Mouse (Mus musculus) E14TG2a.4 (cell line): ENCODE measurements around the gene Wwox.
"Not testable (repeated sequence)": the region's sequence is repeated elsewhere in the genome, so short reads cannot be mapped to it uniquely, and the experiment has no call there.

Source experiments
- H3K27me3 ChIP-seq: 2 replicates; pipeline ENCODE4 v1.6.1; 2014; ENCODE audit warnings: low read length, control low read depth; ENCODE audit not compliant: insufficient read depth
- H3K36me3 ChIP-seq: 2 replicates; pipeline ENCODE4 v1.6.1; 2014; ENCODE audit warnings: low read length, control low read depth; ENCODE audit not compliant: insufficient read depth
- H3K4me1 ChIP-seq: replicated peaks from 2 replicates; pipeline ENCODE4 v1.6.1; 2014; ENCODE audit warnings: low read depth, low read length, control low read depth
- H3K4me3 ChIP-seq: replicated peaks from 2 replicates; pipeline ENCODE4 v1.5.1; 2014; ENCODE audit warnings: mild to moderate bottlenecking, low read length
- H3K9me3 ChIP-seq: 2 replicates; pipeline ENCODE4 v1.6.1; 2014; ENCODE audit warnings: low read length, control low read depth
- CTCF ChIP-seq: conservative IDR thresholded peaks from 2 replicates; pipeline ENCODE4 v1.5.1; 2014; ENCODE audit warnings: low read length
- NANOG ChIP-seq: IDR thresholded peaks from 2 replicates; pipeline ENCODE4 v1.6.1; 2014; ENCODE audit warnings: borderline replicate concordance, low read length, mixed read lengths
- POU5F1 ChIP-seq: IDR thresholded peaks from 2 replicates; pipeline ENCODE4 v1.6.1; 2014; ENCODE audit warnings: low read length, borderline replicate concordance

Wwox gene

GRCm38 (mm10) chr8:114816949-114817348 lies 377.5 kb downstream of the Wwox start:
- peaks cover 12% of the 10 kb centered on the region for H3K4me1 ChIP-seq
- no peak overlapping the region for H3K4me3 ChIP-seq
- peaks cover 12% of the 10 kb centered on the region for H3K27me3 ChIP-seq
- no peaks in the 10 kb centered on the region for H3K36me3 ChIP-seq
- peaks cover 6% of the 10 kb centered on the region for H3K9me3 ChIP-seq
- TF ChIP-seq NANOG (no peak), CTCF (no peak), POU5F1 (no peak)

GRCm38 (mm10) chr8:114821543-114821942 lies 382.1 kb downstream of the Wwox start:
- TF ChIP-seq NANOG, result no peak
- no peak for TF ChIP-seq CTCF
- no peak for TF ChIP-seq POU5F1
- peaks cover 2% of the 10 kb centered on the region for H3K27me3 ChIP-seq
- H3K9me3 ChIP-seq, result no peaks in the 10 kb centered on the region
- no peak overlapping the region for H3K4me3 ChIP-seq
- peaks cover 12% of the 10 kb centered on the region for H3K4me1 ChIP-seq
- no peaks in the 10 kb centered on the region for H3K36me3 ChIP-seq

- Histone ChIP-seq H3K27me3 (no peaks in the 10 kb centered on the region; the same call in 1 of the 2 replicates), H3K9me3 (no peaks in the 10 kb centered on the region), H3K4me3 (no peak overlapping the region), H3K36me3 (no peaks in the 10 kb centered on the region), H3K4me1 (no peaks in the 10 kb centered on the region)
- TF ChIP-seq POU5F1 (no peak), NANOG (no peak), CTCF (no peak)
These were observed 386.0 kb downstream of the Wwox start for GRCm38 (mm10) chr8:114825460-114825859.

GRCm38 (mm10) chr8:114826991-114827390 lies 387.5 kb downstream of the Wwox start:
- no peak overlapping the region for H3K4me3 ChIP-seq
- H3K4me1 ChIP-seq, result no peaks in the 10 kb centered on the region
- TF ChIP-seq NANOG (no peak), CTCF (no peak), POU5F1 (no peak)
- no peaks in the 10 kb centered on the region; the same call in 1 of the 2 replicates for H3K27me3 ChIP-seq
- H3K9me3 ChIP-seq, result no peaks in the 10 kb centered on the region
- H3K36me3 ChIP-seq, result no peaks in the 10 kb centered on the region

- H3K36me3 ChIP-seq, H3K4me1 ChIP-seq, H3K27me3 ChIP-seq, H3K4me3 ChIP-seq, H3K9me3 ChIP-seq: not testable (repeated sequence)
These were observed 388.4 kb downstream of the Wwox start for GRCm38 (mm10) chr8:114827810-114828209.

GRCm38 (mm10) chr8:114831595-114831994 lies 392.1 kb downstream of the Wwox start:
- no peak for TF ChIP-seq NANOG
- no peak for TF ChIP-seq CTCF
- TF ChIP-seq POU5F1, result no peak
- Histone ChIP-seq H3K27me3 (0 out of 2 replicates have a peak, but pooled peaks cover 3% of the 10 kb centered on the region), H3K4me3 (no peak overlapping the region), H3K9me3 (no peaks in the 10 kb centered on the region), H3K36me3 (no peaks in the 10 kb centered on the region), H3K4me1 (no peaks in the 10 kb centered on the region)

GRCm38 (mm10) chr8:114832251-114832774 lies 392.9 kb downstream of the Wwox start:
- no peaks in the 10 kb centered on the region for H3K9me3 ChIP-seq
- 0 out of 2 replicates have a peak, but pooled peaks cover 3% of the 10 kb centered on the region for H3K27me3 ChIP-seq
- no peaks in the 10 kb centered on the region for H3K36me3 ChIP-seq
- H3K4me3 ChIP-seq, result no peak overlapping the region
- TF ChIP-seq NANOG (no peak), CTCF (no peak), POU5F1 (no peak)
- no peaks in the 10 kb centered on the region for H3K4me1 ChIP-seq

- H3K9me3 ChIP-seq, result no peaks in the 10 kb centered on the region
- no peaks in the 10 kb centered on the region for H3K36me3 ChIP-seq
- no peak overlapping the region for H3K4me3 ChIP-seq
- TF ChIP-seq POU5F1, result no peak
- TF ChIP-seq NANOG, result no peak
- TF ChIP-seq CTCF, result no peak
- 0 out of 2 replicates have a peak, but pooled peaks cover 3% of the 10 kb centered on the region for H3K27me3 ChIP-seq
- H3K4me1 ChIP-seq, result no peaks in the 10 kb centered on the region
These were observed 395.3 kb downstream of the Wwox start for GRCm38 (mm10) chr8:114834730-114835129.

- Histone ChIP-seq H3K4me1 (no peaks in the 10 kb centered on the region), H3K36me3 (no peaks in the 10 kb centered on the region)
- TF ChIP-seq POU5F1 (no peak), NANOG (no peak), CTCF (no peak)
These were observed 400.5 kb downstream of the Wwox start for GRCm38 (mm10) chr8:114839998-114840397.

More at GRCm38 (mm10) chr8:114839998-114840397, 400.5 kb downstream of the Wwox start:
- no peaks in the 10 kb centered on the region for H3K9me3 ChIP-seq
- no peaks in the 10 kb centered on the region; the same call in 1 of the 2 replicates for H3K27me3 ChIP-seq
- H3K4me3 ChIP-seq, result no peak overlapping the region
